Mouse (Mus musculus) adrenal gland, postnatal 25 days (tissue): ENCODE measurements around the gene Ttll2. TPM values are rescaled to one million over a fixed set of nuclear protein-coding genes. Genes with fewer than 3 reads are reported as not detected.
A peak's percentile ranks its signal among the peaks of the same experiment; 100 is the strongest.
"Not testable (repeated sequence)": the region's sequence is repeated elsewhere in the genome, so short reads cannot be mapped to it uniquely, and the experiment has no call there.

Experiments
- DNase-seq: peaks from one replicate; pipeline ENCODE4 v3.0.0; 2021; ENCODE audit warnings: mixed read lengths
- long read RNA-seq: library from polyadenylated mRNA; stranded (forward); transcript quantifications from one replicate; pipeline ENCODE4 v2.0.0, GENCODE M21; 2021
- total RNA-seq: library from RNA; stranded (reverse); gene quantifications from 2 replicates; pipeline ENCODE4 v1.2.3, GENCODE M21; 2021

Ttll2 gene
- total RNA-seq = 0.36 TPM in 1 of 2 replicates, not detected in the other
- long read RNA-seq = 0 reads

GRCm38 (mm10) chr17:7352596-7352995 lies at the start of gene Ttll2:
Gene Ttll2 (minus strand): TSS chr17:7352696.
- DNase-seq = not testable (repeated sequence)

- DNase-seq = not testable (repeated sequence)
These were observed 47.3 kb upstream of the Ttll2 start for GRCm38 (mm10) chr17:7399770-7400169.

GRCm38 (mm10) chr17:7398198-7398847 lies 45.8 kb upstream of the Ttll2 start:
- DNase-seq = peak; percentile 12

GRCm38 (mm10) chr17:7397079-7397478 lies 44.6 kb upstream of the Ttll2 start:
- not testable (repeated sequence) for DNase-seq

GRCm38 (mm10) chr17:7396288-7396687 lies 43.8 kb upstream of the Ttll2 start:
- not testable (repeated sequence) for DNase-seq

- DNase-seq = peak; percentile 14
These were observed 43.2 kb upstream of the Ttll2 start for GRCm38 (mm10) chr17:7395671-7396070.

GRCm38 (mm10) chr17:7395116-7395515 lies 42.6 kb upstream of the Ttll2 start:
- peak; percentile 2 for DNase-seq

GRCm38 (mm10) chr17:7389898-7390297 lies 37.4 kb upstream of the Ttll2 start:
- DNase-seq = peak; percentile 49

- not testable (repeated sequence) for DNase-seq
These were observed 36.5 kb upstream of the Ttll2 start for GRCm38 (mm10) chr17:7388958-7389356.

- DNase-seq = not testable (repeated sequence)
These were observed 36.0 kb upstream of the Ttll2 start for GRCm38 (mm10) chr17:7388341-7388957.

- DNase-seq = not testable (repeated sequence)
These were observed 33.5 kb upstream of the Ttll2 start for GRCm38 (mm10) chr17:7386016-7386415.

GRCm38 (mm10) chr17:7385364-7385763 lies 32.9 kb upstream of the Ttll2 start, which contains the start of gene Unc93a2:
Gene Unc93a2 (minus strand): TSS chr17:7385464.
- DNase-seq = not testable (repeated sequence)

- DNase-seq = not testable (repeated sequence)
These were observed 31.0 kb upstream of the Ttll2 start for GRCm38 (mm10) chr17:7383167-7384143.

- DNase-seq = not testable (repeated sequence)
These were observed 30.2 kb upstream of the Ttll2 start for GRCm38 (mm10) chr17:7382711-7383110.

- not testable (repeated sequence) for DNase-seq
These were observed 25.4 kb upstream of the Ttll2 start for GRCm38 (mm10) chr17:7377907-7378306.

- DNase-seq = not testable (repeated sequence)
These were observed 24.6 kb upstream of the Ttll2 start for GRCm38 (mm10) chr17:7376951-7377700.

GRCm38 (mm10) chr17:7371879-7372278 lies 19.4 kb upstream of the Ttll2 start, which contains the start of gene Gm49630:
Gene Gm49630 (minus strand): TSS chr17:7371979.
- not testable (repeated sequence) for DNase-seq

- DNase-seq = not testable (repeated sequence)
These were observed 16.9 kb upstream of the Ttll2 start for GRCm38 (mm10) chr17:7369401-7369800.

- not testable (repeated sequence) for DNase-seq
These were observed 14.3 kb upstream of the Ttll2 start for GRCm38 (mm10) chr17:7366676-7367374.

- not testable (repeated sequence) for DNase-seq
These were observed 13.8 kb upstream of the Ttll2 start for GRCm38 (mm10) chr17:7366265-7366664.

GRCm38 (mm10) chr17:7365615-7366014 lies 13.1 kb upstream of the Ttll2 start:
- DNase-seq = not testable (repeated sequence)
